Comparison of ENCODE assay signal across 17 mouse cellular contexts in genomic region chr19:29505617-29506016, GRCm38 (mm10). TPM values are rescaled to one million over a fixed set of nuclear protein-coding genes. Genes with fewer than 3 reads are reported as not detected.
DNase-seq lines count a peak whose midpoint lies in the region; ATAC-seq and TF ChIP-seq lines count a peak whose summit lies in the region.
"Had no signal": no experiment of that assay in that cellular context is flagged by ENCODE, and none has a peak within 500 bp of the region (broad histone marks: within the 10 kb centered on the region; RNA-seq: fewer than 3 reads in every experiment).

No protein-coding gene starts in this region.

- DNase-seq in heart, postnatal 0 days (ENCODE audit: low spot score), result no peak
- DNase-seq in heart, adult 9 months (ENCODE audit: low spot score in 2 of 2), result no peak
- peak; percentile 23 for DNase-seq in thymus, postnatal 0 days (ENCODE audit: low spot score)
- DNase-seq in thymus, postnatal 10 days (ENCODE audit: low spot score in 2 of 2), result no peak
- peak; percentile 40 for DNase-seq in WW6 (ENCODE audit: low read depth, low spot score)
- no peak for DNase-seq in T-cell, adult 2 months (ENCODE audit: low spot score)
- no peak for DNase-seq in kidney, adult 9 months
- DNase-seq: adrenal gland, postnatal 36 days; kidney, postnatal 25 days; liver, embryonic 13.5 days; lung, postnatal 36 days; spleen, adult 18-20 months; thymus, adult 2 months had no signal

- TF ChIP-seq POLR2A in testis, adult 2 months (IDR thresholded peaks at IDR 0.05; ENCODE audit: control insufficient read depth, low read depth, low read length), result peak; percentile 54

- no peaks in the 10 kb centered on the region for H3K9me3 ChIP-seq in heart, postnatal 0 days (replicated peaks; ENCODE audit: control insufficient read depth, low read length)
- H3K9me3 ChIP-seq: liver, embryonic 13.5 days; neural tube, embryonic 13.5 days had no signal

- no peak overlapping the region for H3K4me3 ChIP-seq in heart, postnatal 0 days (ENCODE audit: low read depth, low read length)
- peak overlapping the region; percentile 47 for H3K4me3 ChIP-seq in testis, adult 2 months (ENCODE audit: control insufficient read depth, low read depth, low read length)
- H3K4me3 ChIP-seq: erythroblast, embryonic 14.5 days; liver, embryonic 13.5 days; neural tube, embryonic 13.5 days had no signal

- 73% methylated on average over 7 of the region's 7 CpGs for WGBS in heart, postnatal 0 days

- TF ChIP-seq CTCF in heart, postnatal 0 days (IDR thresholded peaks at IDR 0.05; ENCODE audit: low read depth), result no peak
- no peak for TF ChIP-seq CTCF in testis, adult 2 months (IDR thresholded peaks at IDR 0.05; ENCODE audit: control insufficient read depth, insufficient read depth, insufficient replicate concordance, low read depth, low read length)

- peak overlapping the region; percentile 38; the same call in 1 of the 2 replicates for H3K27ac ChIP-seq in heart, postnatal 0 days (ENCODE audit: low read depth)
- peak overlapping the region; percentile 22; the same call in 1 of the 2 replicates for H3K27ac ChIP-seq in testis, adult 2 months (ENCODE audit: control insufficient read depth, insufficient read depth, low read depth, low read length)
- H3K27ac ChIP-seq: liver, embryonic 13.5 days; neural tube, embryonic 13.5 days had no signal

- 0 out of 2 replicates have a peak, but pooled peaks cover 8% of the 10 kb centered on the region for H3K4me1 ChIP-seq in heart, postnatal 0 days (ENCODE audit: control insufficient read depth, insufficient read depth)
- H3K4me1 ChIP-seq in testis, adult 2 months (ENCODE audit: control insufficient read depth, insufficient read depth, low read length), result peaks cover 15% of the 10 kb centered on the region
- H3K4me1 ChIP-seq: neural tube, embryonic 13.5 days had no signal

- H3K27me3 ChIP-seq in heart, postnatal 0 days (ENCODE audit: control insufficient read depth, insufficient read depth, low read length), result no peaks in the 10 kb centered on the region
- no peaks in the 10 kb centered on the region for H3K27me3 ChIP-seq in testis, adult 2 months (ENCODE audit: control insufficient read depth, insufficient read depth, low read length)
- H3K27me3 ChIP-seq: liver, embryonic 13.5 days; neural tube, embryonic 13.5 days had no signal

- no peak for TF ChIP-seq EP300 in heart, postnatal 0 days (IDR thresholded peaks at IDR 0.05; ENCODE audit: low read depth)

- no peaks in the 10 kb centered on the region for H3K36me3 ChIP-seq in heart, postnatal 0 days (replicated peaks; ENCODE audit: control insufficient read depth, insufficient read depth, low read length)
- no peaks in the 10 kb centered on the region for H3K36me3 ChIP-seq in testis, adult 2 months (ENCODE audit: control insufficient read depth, insufficient read depth, low read length)
- H3K36me3 ChIP-seq: liver, embryonic 13.5 days; neural tube, embryonic 13.5 days had no signal

- no peak overlapping the region for H3K9ac ChIP-seq in heart, postnatal 0 days (replicated peaks; ENCODE audit: low read depth, low read length)
- H3K9ac ChIP-seq: liver, embryonic 13.5 days; neural tube, embryonic 13.5 days had no signal

- no peak overlapping the region for H3K4me2 ChIP-seq in heart, postnatal 0 days (ENCODE audit: low read depth, low read length)
- H3K4me2 ChIP-seq: liver, embryonic 13.5 days; neural tube, embryonic 13.5 days had no signal

- ATAC-seq in heart, postnatal 0 days (ENCODE audit: insufficient read depth, low read depth), result no peak
- ATAC-seq: intestine, embryonic 16.5 days had no signal

RNA-seq across cellular contexts. Expression of gene Ric1, which starts 16.5 kb away (rescaled TPM):
- 24.5 and 29.9 TPM in 2 replicates for total RNA-seq in heart, postnatal 0 days (2014; rRNA removed; ENCODE audit: low replicate concordance)
- 6.0 TPM in 2 replicates for polyA plus RNA-seq in heart, postnatal 0 days (2015; fragmentation: Nextera tagmentation; extraction: Ambion mirVana)
- polyA plus RNA-seq in thymus, postnatal 0 days (2015; fragmentation: Nextera tagmentation; extraction: Ambion mirVana), result 13.4 and 16.5 TPM in 2 replicates
- 4.6 and 5.2 TPM in 2 replicates for polyA plus RNA-seq in testis, adult 2 months (2012; rRNA removed)

Comparison
In these comparisons a context has a peak if more than half of its experiments do, and no peak if none do; other contexts are left out.
1. DNase-seq: peak in thymus, postnatal 0 days (single experiment) and WW6 (single experiment); none in heart, postnatal 0 days (single experiment), heart, adult 9 months (0 of 2), thymus, postnatal 10 days (0 of 2), T-cell, adult 2 months (single experiment) and kidney, adult 9 months (single experiment).